Mouse (Mus musculus): Measurements from ENCODE around the gene 2010005H15Rik. TPM values are rescaled to one million over a fixed set of nuclear protein-coding genes. Genes with fewer than 3 reads are reported as not detected.
A peak's percentile ranks its signal among the peaks of the same experiment; 100 is the strongest.
"Not testable (repeated sequence)": the region's sequence is repeated elsewhere in the genome, so short reads cannot be mapped to it uniquely, and the experiment has no call there.

2010005H15Rik gene
- not detected in 2 replicates for polyA plus RNA-seq (2016; fragmentation: Nextera tagmentation; extraction: Ambion mirVana)

DNA sequence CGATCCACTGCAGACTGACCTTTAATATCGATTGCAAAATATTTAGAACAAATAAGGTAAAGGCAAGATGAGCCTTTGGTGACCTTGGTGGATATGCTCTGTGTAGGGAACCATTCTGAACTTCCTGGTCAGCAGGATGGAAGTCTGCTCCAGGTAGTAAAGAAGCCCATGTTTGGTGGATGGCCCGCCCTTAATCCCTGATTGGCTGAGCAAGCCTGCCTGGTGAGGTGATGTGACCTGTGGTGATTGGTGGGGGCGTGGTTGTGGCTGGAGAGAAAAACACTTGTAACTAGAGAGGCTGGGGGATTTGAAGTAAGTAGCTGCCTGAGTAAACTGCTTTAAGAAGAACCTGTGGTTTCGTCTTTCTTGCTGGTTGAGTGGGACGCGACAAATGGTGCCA lies at the start of gene 2010005H15Rik:
2010005H15Rik (plus strand) TSS at position 301 of the 400 bp plus-strand sequence.
- not testable (repeated sequence) for H3K9me3 ChIP-seq; H3K27ac ChIP-seq; H3K4me3 ChIP-seq; H3K36me3 ChIP-seq (replicated peaks); H3K27me3 ChIP-seq (ENCODE audit: poor library complexity, severe bottlenecking); H3K4me1 ChIP-seq; DNase-seq (ENCODE audit: extremely low spot score, low spot score)
- WGBS: 92% methylated on average over 7 of the region's 7 CpGs

DNA sequence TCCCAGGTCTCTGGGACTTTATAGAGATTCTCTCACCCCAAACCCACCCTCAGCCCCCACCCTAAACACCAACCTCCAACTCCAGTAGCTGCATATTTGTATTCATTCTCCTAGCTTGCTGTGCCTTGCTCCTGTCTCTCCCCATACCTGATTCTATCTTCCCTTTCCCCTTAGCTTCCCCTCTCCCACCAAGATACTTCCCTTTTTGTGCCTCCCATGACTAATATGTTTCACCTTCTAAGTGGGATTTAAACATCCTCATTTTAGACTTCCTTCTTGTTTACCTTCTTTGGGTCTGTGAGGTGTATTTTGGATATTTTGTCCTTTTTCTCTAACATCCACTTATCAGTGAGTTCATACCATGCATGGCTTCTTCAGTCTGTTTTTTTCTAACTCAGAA lies 45.2 kb upstream of the 2010005H15Rik start:
- no peaks in the 10 kb centered on the region for H3K27me3 ChIP-seq (ENCODE audit: poor library complexity, severe bottlenecking)
- no peak for DNase-seq (ENCODE audit: extremely low spot score, low spot score)
- H3K4me1 ChIP-seq: no peaks in the 10 kb centered on the region
- no peak overlapping the region for H3K4me3 ChIP-seq
- no peaks in the 10 kb centered on the region for H3K36me3 ChIP-seq (replicated peaks)
- no peak overlapping the region for H3K27ac ChIP-seq
- H3K9me3 ChIP-seq: no peaks in the 10 kb centered on the region

DNA sequence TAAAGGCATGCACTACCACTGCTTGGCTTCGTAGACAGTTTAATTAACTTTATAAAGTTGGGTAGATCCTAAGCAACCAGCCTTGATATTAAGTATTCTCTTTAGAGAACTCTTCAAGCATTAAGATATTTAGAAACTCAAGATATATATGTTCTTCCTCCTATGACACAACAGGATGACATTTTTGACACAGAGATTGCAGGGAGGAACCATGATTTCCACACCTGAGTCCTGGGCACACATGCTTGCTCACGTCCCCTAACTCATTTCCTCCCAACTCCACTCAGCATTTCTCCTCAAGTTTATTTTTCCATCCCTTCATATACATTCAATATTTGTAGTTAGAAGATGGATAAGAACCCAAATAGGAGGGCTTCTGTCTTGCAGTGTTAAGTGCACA lies 41.4 kb upstream of the 2010005H15Rik start:
- no peaks in the 10 kb centered on the region for H3K27me3 ChIP-seq (ENCODE audit: poor library complexity, severe bottlenecking)
- H3K4me1 ChIP-seq: no peaks in the 10 kb centered on the region
- H3K4me3 ChIP-seq: no peak overlapping the region
- H3K27ac ChIP-seq: no peak overlapping the region
- DNase-seq (ENCODE audit: extremely low spot score, low spot score): no peak
- H3K9me3 ChIP-seq: no peaks in the 10 kb centered on the region
- no peaks in the 10 kb centered on the region for H3K36me3 ChIP-seq (replicated peaks)
- 90% methylated on average over 2 of the region's 2 CpGs for WGBS

DNA sequence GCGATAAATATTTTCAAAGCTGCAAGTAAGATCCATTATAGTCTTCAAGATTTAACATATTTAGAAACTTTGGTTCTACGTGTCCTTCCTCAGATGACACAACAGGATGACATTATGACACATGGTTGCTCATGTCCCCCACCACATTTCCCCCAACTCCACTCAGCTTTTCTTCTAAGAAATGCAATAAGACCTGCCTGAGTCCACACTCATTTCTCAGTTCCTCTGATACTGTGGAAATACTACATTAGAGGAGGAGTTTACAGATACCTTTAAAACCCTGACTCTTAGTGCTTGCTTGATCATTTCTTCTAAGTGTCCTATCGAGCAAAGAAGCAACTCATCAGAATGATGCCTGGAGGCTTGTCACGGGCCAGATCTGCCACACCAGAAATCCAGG lies 37.4 kb upstream of the 2010005H15Rik start, which contains the start of gene Gm5483:
Gm5483 (plus strand) TSS at position 301 of the 400 bp plus-strand sequence.
- not testable (repeated sequence) for H3K27me3 ChIP-seq (ENCODE audit: poor library complexity, severe bottlenecking); DNase-seq (ENCODE audit: extremely low spot score, low spot score); H3K4me1 ChIP-seq; H3K27ac ChIP-seq; H3K9me3 ChIP-seq; H3K4me3 ChIP-seq; H3K36me3 ChIP-seq (replicated peaks)
- WGBS: 83% methylated on average over 4 of the region's 4 CpGs

DNA sequence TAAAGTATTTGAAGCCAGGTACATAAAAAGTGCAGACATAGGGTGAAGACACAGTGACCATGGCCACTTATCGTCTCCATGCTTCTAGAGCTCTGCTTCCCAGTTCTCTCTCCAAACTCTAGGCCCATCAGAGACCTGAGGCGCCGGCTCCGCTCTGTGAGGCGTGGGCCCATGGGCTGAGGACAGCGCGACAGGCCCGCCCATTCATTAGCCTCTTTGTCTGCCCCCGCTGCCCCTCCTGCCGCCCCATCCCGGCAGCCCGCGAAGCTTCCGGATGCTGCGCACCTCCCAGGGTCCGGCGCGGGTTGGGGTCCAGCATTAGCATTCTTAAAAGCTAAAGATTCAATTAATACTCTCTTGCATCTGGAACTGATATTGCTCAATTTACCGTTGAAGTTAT lies 22.0 kb upstream of the 2010005H15Rik start:
- DNase-seq (ENCODE audit: extremely low spot score, low spot score): peak; percentile 15
- Histone ChIP-seq H3K27ac (no peak overlapping the region), H3K36me3 (replicated peaks) (no peaks in the 10 kb centered on the region), H3K4me3 (peak overlapping the region; percentile 25), H3K27me3 (ENCODE audit: poor library complexity, severe bottlenecking) (no peaks in the 10 kb centered on the region), H3K9me3 (no peaks in the 10 kb centered on the region), H3K4me1 (peaks cover 4% of the 10 kb centered on the region)
- 43% methylated on average over 19 of the region's 19 CpGs for WGBS

DNA sequence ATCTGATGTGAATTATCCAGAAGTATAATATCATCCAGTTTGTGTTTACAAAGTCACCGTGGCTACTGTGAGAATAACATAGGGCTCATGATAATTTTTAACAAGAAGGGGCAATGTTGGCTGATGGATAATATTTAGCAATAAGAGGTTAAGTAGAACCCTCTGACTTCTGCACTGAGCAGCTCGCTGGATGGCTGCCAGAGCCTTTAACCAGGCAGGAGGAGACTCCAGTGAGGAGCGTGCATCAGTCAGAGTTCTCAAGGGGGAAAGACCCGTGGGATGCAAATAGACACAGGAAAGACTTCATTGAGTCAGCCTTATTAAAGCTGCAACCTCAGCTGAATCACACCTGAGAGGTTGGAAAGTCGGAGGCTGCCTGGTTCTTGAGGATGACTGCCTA lies 17.4 kb upstream of the 2010005H15Rik start:
- Histone ChIP-seq H3K36me3 (replicated peaks) (no peaks in the 10 kb centered on the region), H3K27me3 (ENCODE audit: poor library complexity, severe bottlenecking) (no peaks in the 10 kb centered on the region), H3K27ac (no peak overlapping the region), H3K4me3 (no peak overlapping the region), H3K9me3 (no peaks in the 10 kb centered on the region), H3K4me1 (peaks cover 4% of the 10 kb centered on the region)
- WGBS: 85% methylated on average over 5 of the region's 5 CpGs
- DNase-seq (ENCODE audit: extremely low spot score, low spot score): no peak

DNA sequence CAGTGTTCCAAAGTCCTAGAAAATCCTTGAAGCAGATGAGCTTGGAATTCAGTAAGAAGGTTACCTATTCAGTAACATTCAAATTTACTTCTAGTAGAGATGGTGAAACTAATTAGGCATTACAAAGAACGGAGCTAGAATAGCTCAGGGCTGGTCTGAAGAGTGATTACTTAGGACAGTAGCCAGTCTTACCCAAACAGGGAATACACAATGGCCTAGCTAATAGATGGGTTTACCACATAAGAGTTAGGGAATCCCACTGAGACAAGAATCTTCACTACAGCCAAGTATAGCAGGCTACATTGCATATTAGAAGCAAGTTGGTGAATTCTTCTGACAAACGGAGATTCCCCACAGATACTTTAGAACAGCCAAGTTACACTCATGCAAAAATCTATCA lies 15.6 kb upstream of the 2010005H15Rik start:
- DNase-seq (ENCODE audit: extremely low spot score, low spot score); H3K36me3 ChIP-seq (replicated peaks); H3K27me3 ChIP-seq (ENCODE audit: poor library complexity, severe bottlenecking); H3K27ac ChIP-seq; H3K4me1 ChIP-seq; H3K4me3 ChIP-seq; H3K9me3 ChIP-seq: not testable (repeated sequence)
- WGBS: 44% methylated on average over 2 of the region's 2 CpGs

DNA sequence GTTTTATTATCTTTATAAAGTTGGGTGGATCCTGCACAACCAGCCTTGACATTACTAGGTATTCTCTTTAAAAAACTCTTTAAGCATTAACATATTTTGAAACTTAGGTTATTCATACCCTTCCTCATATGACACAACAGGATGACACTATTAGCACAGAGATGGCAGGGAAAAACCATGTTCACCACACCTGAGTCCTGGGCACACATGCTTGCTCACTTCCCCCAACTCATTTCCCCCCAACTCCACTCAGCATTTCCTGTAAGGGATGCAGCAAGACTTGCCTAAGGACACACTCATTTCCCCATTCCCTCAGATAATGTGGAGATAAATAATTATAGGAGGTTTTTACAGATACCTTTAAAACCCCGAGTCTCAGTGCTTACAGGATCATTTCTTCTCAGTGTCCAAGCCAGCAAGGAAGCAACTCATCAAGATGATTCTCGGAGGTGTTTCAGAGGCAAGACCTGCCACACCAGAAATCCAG lies 11.3 kb upstream of the 2010005H15Rik start, which contains the start of gene Gm5416:
Gm5416 (plus strand) TSS at position 437 of the 487 bp plus-strand sequence.
- H3K27me3 ChIP-seq (ENCODE audit: poor library complexity, severe bottlenecking): no peaks in the 10 kb centered on the region
- H3K36me3 ChIP-seq (replicated peaks): no peaks in the 10 kb centered on the region
- DNase-seq (ENCODE audit: extremely low spot score, low spot score): no peak
- 87% methylated on average over 2 of the region's 2 CpGs for WGBS
- no peaks in the 10 kb centered on the region for H3K4me1 ChIP-seq
- no peak within 1 kb of the TSS for H3K27ac ChIP-seq
- H3K9me3 ChIP-seq: no peaks in the 10 kb centered on the region
- no peak within 1 kb of the TSS for H3K4me3 ChIP-seq

DNA sequence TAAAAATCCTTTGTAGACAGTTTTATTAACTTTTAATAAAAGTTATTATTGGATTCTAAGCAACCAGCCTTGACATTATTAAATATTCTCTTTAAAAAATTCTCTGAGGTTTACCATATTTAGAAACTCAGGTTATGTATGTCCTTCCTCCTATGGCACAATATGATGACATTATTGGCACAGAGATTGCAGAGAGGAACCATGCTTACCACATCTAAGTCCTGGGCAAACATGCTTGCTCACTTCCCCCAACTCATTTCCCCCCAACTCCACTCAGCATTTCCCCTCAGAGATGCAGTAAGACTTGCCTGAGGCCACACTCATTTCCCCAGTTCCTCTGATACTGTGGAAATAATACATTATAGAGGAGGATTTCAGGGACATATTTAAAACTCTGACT lies 39.3 kb downstream of the 2010005H15Rik start:
- not testable (repeated sequence) for H3K9me3 ChIP-seq; DNase-seq (ENCODE audit: extremely low spot score, low spot score); H3K4me1 ChIP-seq; H3K27me3 ChIP-seq (ENCODE audit: poor library complexity, severe bottlenecking); H3K36me3 ChIP-seq (replicated peaks); H3K27ac ChIP-seq; H3K4me3 ChIP-seq

DNA sequence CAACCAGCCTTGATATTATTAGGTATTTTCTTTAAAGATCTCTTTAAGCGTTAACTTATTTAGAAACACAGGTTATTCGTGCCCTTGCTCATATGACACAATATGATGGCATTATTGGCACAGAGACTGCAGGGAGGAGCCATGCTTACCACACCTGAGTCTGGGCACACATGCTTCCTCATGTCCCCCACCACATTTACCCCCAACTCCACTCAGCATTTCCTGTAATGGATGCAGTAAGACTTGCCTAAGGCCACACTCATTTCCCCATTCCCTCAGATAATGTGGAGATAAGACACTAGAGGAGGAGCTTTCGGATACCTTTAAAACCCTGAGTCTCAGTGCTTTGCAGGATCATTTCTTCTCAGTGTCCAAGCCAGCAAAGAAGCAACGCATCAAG lies 55.5 kb downstream of the 2010005H15Rik start, which contains the start of gene Stfa1:
Stfa1 (plus strand) TSS at position 156 of the 400 bp plus-strand sequence.
- not testable (repeated sequence) for DNase-seq (ENCODE audit: extremely low spot score, low spot score); H3K27ac ChIP-seq; H3K36me3 ChIP-seq (replicated peaks); H3K9me3 ChIP-seq; H3K27me3 ChIP-seq (ENCODE audit: poor library complexity, severe bottlenecking); H3K4me3 ChIP-seq; H3K4me1 ChIP-seq
- WGBS: 91% methylated on average over 4 of the region's 4 CpGs

DNA sequence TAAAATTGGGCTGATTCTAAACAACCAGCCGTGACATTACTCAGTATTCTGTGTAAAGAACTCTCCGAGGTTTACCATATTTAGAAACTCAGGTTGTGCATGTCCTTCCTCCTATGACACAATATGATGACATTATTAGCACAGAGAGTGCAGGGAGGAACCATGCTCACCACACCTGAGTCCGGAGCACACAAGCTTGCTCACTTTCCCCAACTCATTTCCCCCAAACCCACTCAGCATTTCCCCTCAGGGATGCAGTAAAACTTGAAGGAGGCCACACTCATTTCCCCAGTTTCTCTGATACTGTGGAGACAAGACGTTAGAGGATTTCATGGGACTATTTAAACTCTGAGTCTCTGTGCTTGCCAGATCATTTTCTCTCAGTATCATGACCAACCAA lies 67.9 kb downstream of the 2010005H15Rik start:
- Histone ChIP-seq H3K4me1 (no peaks in the 10 kb centered on the region), H3K27me3 (ENCODE audit: poor library complexity, severe bottlenecking) (no peaks in the 10 kb centered on the region), H3K36me3 (replicated peaks) (no peaks in the 10 kb centered on the region), H3K27ac (no peak overlapping the region), H3K4me3 (no peak overlapping the region), H3K9me3 (no peaks in the 10 kb centered on the region)
- no peak for DNase-seq (ENCODE audit: extremely low spot score, low spot score)
- WGBS: 87% methylated on average over 4 of the region's 4 CpGs

Other genes with a start within 250 kb of the 2010005H15Rik start
- gene Kpna1, start 242.7 kb upstream of the 2010005H15Rik start, polyA plus RNA-seq (2016; fragmentation: Nextera tagmentation; extraction: Ambion mirVana): 79.0 and 84.2 TPM in 2 replicates
- gene Wdr5b, start 180.3 kb upstream of the 2010005H15Rik start, polyA plus RNA-seq (2016; fragmentation: Nextera tagmentation; extraction: Ambion mirVana): 7.1 and 7.9 TPM in 2 replicates
- 369 and 410 TPM in 2 replicates for gene Fam162a, start 149.9 kb upstream of the 2010005H15Rik start, polyA plus RNA-seq (2016; fragmentation: Nextera tagmentation; extraction: Ambion mirVana)
- 103 and 105 TPM in 2 replicates for gene Ccdc58, start 149.8 kb upstream of the 2010005H15Rik start, polyA plus RNA-seq (2016; fragmentation: Nextera tagmentation; extraction: Ambion mirVana)
- gene Csta1, start 90.2 kb upstream of the 2010005H15Rik start, polyA plus RNA-seq (2016; fragmentation: Nextera tagmentation; extraction: Ambion mirVana): 0.14 and 0.26 TPM in 2 replicates
- gene Stfa2l1, start 64.7 kb upstream of the 2010005H15Rik start, polyA plus RNA-seq (2016; fragmentation: Nextera tagmentation; extraction: Ambion mirVana): not detected in 2 replicates
- gene Gm5483, start 37.3 kb upstream of the 2010005H15Rik start, polyA plus RNA-seq (2016; fragmentation: Nextera tagmentation; extraction: Ambion mirVana): not detected in 2 replicates
- not detected in 2 replicates for gene Gm5416, start 11.1 kb upstream of the 2010005H15Rik start, polyA plus RNA-seq (2016; fragmentation: Nextera tagmentation; extraction: Ambion mirVana)
- gene Stfa1, start 55.5 kb downstream of the 2010005H15Rik start, polyA plus RNA-seq (2016; fragmentation: Nextera tagmentation; extraction: Ambion mirVana): 0.54 and 0.66 TPM in 2 replicates
- gene BC117090, start 112.9 kb downstream of the 2010005H15Rik start, polyA plus RNA-seq (2016; fragmentation: Nextera tagmentation; extraction: Ambion mirVana): not detected in 2 replicates
- not detected in 2 replicates for gene BC100530, start 146.3 kb downstream of the 2010005H15Rik start, polyA plus RNA-seq (2016; fragmentation: Nextera tagmentation; extraction: Ambion mirVana)
- not detected in 2 replicates for gene Stfa2, start 187.0 kb downstream of the 2010005H15Rik start, polyA plus RNA-seq (2016; fragmentation: Nextera tagmentation; extraction: Ambion mirVana)
- gene Stfa3, start 233.9 kb downstream of the 2010005H15Rik start, polyA plus RNA-seq (2016; fragmentation: Nextera tagmentation; extraction: Ambion mirVana): not detected in 2 replicates

All from forebrain, embryonic 10.5 days (tissue).